Mouse (Mus musculus) lung, postnatal 14 days (tissue): ENCODE data around the gene Clec3b.

Experiments used
- DNase-seq: peaks from one replicate; pipeline ENCODE4 v3.0.0; 2021

Gene Clec3b

DNA sequence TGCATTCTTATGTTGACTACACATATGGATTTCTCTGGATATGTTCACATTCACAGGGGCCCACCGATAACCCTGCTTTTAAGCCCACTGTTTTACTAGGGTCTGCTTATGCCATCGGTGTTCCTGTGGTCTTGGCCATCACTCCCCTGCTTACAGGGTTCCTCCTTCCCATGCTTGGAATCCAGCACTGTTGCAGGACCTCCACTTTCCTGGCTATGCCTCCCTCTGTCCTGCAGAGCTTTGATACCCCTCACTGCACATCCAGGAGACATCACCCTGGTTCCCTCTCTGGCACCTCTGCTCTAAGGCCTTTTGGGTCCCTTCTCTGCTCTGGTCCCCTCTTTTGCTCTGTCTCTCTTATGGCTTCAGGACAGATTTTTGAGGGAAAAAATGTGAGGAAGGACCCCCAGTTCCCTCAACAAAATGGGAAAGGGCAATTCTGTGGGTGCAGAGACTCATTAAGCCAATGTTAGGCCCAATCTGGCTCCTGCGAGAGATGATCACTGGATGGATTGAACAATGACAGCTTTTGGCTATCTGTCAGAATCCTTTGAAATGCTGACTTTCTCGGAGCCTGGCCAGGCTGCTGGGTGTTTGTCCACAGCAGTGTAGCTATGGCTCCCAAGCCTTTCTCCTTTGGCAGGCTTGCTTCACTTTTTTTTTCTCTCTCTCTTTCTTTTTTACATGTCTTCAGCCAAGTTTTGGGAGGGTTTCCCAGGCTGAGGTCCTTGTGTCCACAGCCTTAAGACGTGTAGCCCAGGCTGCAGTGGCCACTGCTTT lies at the start of gene Clec3b:
TSS of gene Clec3b (plus strand) at position 706 of the 780 bp plus-strand sequence.
- peak; percentile 63 for DNase-seq

GRCm38 (mm10) chr9:123103425-123103824 lies 47.3 kb upstream of the Clec3b start:
- DNase-seq = no peak

- no peak for DNase-seq
Observed at GRCm38 (mm10) chr9:123104362-123104761, 46.4 kb upstream of the Clec3b start.

- DNase-seq = no peak
Observed at GRCm38 (mm10) chr9:123107186-123107585, 43.6 kb upstream of the Clec3b start.

DNA sequence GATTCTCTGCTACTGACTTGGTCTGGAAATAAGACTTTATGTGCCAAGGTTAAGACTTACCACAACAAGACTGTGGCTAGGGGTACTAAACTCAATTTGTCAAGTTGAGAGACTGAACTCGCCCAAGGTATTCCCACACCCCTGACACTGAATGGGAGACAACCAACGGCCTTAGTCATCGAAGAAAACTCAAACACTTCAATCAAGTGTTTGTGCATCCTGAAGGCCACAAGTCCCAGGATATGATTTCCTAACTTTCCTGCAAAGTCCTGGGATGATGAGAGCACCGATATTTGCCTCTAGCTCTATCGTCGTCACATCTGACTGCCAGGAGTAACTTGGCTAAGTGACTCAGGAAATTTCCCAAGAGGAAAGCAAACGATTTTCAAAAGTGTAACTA lies 41.6 kb upstream of the Clec3b start:
- no peak for DNase-seq

DNA sequence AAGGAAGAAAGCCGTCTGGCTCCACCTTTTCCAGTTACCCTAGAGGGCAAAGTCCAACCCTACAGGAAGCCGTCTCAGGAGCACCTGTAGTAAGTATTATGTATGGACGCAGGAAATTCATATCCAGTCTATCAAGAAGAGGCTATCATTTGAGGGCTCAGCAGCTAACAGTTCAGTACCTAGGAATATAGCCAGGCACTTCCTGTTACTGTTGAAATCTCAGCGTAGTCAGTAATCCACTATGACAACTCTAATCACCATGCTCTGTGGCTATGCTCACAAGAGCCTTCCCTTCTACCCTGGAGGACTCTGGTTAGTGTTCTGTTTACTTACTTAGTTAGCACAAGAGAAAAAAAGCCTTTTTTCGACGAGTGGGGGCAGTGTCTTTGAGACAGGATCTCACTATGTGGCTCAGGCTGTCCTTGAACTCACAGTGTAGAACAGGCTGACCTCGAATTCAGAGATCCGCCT lies 39.0 kb upstream of the Clec3b start:
- DNase-seq = no peak

GRCm38 (mm10) chr9:123112805-123113521 lies 37.8 kb upstream of the Clec3b start, which contains the start of the genes Zdhhc3 and Exosc7:
TSS of gene Zdhhc3 (minus strand) at chr9:123113205.
TSS of gene Exosc7 (plus strand) at chr9:123113215.
- DNase-seq = peak; percentile 85

- no peak for DNase-seq
Observed at GRCm38 (mm10) chr9:123113931-123114330, 36.8 kb upstream of the Clec3b start.

DNA sequence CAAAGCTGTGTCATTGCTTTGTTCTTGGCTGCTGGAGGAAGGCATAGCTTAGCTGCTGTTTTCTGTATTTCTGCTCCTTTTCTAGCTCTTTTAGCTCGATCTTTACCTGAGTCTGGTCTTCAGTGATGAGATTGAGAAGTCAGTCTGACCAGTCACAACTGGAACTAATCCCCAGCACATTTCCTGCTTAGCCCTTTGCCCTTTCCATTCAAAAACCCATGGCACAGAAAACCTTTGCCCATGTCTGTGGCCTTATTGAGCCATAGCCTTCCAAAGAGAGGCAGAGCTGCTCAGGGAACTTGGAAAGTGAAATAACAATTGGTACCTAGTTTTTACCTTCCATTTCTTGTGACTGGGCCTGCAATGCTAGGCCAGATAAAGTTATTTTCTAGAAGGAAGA lies 35.2 kb upstream of the Clec3b start:
- no peak for DNase-seq

DNA sequence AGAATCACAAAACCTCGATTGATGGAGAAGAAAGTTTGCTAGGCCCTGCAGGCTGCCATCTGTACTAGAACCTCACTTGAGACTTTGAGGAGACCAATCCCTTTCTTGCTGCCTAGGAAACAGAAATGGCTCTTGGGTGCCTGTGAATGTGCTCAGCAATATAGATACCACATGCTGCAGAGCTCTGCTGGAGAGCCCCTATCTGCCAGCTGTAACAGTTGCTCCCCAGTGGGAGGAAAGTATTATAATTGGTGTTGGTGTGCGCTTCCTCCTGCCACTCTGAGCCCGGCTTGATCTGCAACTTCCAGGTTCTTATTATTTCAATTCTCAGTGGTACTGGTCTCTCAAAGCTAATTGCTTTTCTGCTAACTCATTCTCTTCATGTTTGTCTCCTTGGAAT lies 27.7 kb upstream of the Clec3b start:
- no peak for DNase-seq

- peak; percentile 25 for DNase-seq
Observed at GRCm38 (mm10) chr9:123123571-123124412, 27.0 kb upstream of the Clec3b start.

GRCm38 (mm10) chr9:123124413-123124981 lies 26.2 kb upstream of the Clec3b start:
- DNase-seq = no peak

DNA sequence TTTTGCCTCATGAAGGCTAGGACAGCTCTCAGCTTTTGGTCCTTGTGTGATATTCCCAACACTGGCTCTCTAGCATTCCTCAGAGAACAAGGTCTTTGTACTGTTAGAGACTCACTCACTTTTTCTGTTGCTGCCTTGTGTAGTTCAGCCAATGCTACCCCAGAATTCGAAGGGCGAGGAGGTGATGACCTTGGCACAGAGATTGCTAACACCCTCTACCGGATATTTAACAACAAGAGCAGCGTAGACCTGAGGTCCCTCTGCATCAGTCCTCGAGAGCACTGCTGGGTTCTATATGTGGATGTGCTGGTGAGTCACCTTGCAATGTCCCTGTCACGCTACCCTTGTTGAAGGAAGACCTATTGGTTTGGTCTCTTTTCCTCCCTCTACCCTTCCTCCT lies 23.1 kb upstream of the Clec3b start:
- no peak for DNase-seq

- DNase-seq = no peak
Observed at GRCm38 (mm10) chr9:123132994-123133393, 17.8 kb upstream of the Clec3b start.

DNA sequence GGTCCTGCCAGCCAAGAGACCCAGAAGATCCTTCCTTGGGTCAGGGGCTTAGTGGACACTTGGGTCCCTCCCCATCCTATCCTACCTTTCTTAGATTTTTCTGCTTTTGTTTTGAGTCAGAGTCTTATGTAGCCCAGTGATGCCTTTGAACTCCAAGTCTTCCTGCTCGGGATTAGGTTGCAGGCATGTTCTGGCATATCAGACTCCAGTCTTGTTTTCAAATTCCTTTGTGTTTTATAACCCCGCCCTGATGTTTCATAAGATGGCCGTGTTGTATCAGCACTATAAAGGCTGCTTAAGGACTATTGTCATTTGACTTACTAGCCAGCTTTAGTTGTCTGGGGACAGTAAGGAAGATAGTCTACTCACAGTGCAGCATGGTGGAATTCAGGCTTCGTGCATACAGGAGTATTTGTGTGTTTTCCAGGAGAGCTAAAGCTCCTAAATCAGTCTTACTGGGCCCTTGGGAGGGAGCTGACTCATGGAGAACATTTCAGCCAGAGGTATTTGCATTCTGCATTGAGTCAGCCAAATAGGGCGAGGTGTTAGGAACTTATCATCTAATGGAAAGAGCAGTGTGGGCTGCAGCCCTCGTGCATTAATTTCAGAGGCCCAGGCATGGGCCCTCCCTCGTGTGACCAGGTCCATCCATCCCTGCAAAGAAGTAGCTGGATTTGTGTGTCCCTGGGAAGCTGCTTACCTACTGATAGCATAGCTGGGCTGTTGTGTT lies 13.6 kb upstream of the Clec3b start:
- no peak for DNase-seq

DNA sequence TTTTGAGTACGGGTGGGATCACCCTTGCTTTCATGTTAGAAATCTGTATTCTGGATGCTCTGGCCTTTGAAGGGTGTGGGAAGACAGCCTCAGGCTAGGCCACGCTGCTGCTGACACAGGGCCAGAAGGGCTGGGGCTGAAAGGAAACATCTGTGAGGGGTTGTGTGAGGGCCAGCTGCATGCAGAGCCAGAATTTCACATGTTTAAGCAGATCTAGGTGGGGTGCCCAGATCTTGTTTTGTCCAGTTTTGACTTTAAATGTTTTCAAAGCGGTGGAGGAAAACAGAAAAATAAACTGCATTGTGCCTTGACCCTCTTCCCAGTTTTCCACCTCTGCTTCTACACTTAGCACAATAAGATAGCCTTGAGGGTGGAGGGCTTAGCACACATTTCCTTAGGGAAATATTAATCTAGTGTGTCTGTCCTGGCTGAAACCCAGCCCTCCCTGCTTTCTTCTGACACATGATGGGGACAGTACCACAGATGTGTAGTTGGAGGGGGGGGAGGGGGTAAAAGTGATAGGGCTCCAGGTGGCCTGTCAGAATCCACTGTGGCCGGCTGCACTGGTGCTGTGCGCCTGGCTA lies 11.8 kb upstream of the Clec3b start:
- peak; percentile 73 for DNase-seq

DNA sequence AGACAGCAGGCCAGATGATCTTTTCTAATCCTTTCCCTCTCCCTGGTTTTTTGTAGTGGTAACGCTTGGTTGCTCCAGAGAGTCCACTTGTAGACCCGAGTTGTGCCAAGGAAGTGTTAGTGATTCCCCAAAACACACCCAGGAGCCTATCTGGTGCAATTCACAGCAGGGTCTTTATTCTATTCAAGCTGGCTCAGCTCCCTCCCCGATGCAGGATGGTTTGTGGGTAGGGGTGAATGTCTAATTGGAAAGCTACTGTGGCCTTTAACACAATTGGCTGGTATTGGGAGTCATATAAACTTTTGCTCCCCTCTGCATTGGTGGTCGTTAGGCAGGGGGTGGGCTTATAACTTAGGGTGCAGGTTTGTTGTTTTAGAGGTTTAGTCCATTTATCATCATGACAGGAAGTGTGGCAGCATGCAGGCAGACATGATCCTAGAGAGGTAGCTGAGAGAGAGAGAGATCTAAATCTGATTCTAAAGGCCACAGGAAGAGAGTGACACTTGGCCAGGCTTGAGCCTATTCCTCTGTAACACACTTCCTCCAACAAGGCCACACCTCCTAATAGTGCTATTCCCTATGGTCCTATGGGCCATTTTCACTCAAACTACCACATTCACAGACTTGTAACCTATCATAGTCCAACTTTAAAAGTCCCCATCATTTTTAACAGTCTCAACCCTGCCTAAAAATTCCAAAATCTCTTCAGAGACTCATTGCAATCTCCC lies 10.7 kb upstream of the Clec3b start:
- no peak for DNase-seq

GRCm38 (mm10) chr9:123148430-123148829 lies 2.3 kb upstream of the Clec3b start:
- DNase-seq = peak; percentile 36

DNA sequence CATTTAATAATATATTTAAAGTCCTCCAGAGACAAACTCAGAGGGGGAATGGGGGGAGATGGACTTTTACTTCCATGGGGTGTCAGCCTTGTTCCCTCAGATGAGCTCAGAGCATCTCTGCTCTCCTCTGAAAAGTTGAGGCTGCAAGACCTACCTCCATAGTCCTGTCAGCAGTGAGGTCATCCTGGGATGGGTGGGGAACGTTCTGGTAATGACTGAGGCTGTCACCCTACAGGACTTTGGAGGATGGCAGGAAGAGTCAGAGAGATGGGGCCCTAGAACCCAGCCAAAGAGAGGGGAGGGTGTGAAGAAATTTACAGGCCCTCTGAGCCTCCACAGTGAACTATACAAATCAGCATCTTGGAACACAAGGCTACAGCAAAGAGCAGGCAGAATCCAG lies 815 bp downstream of the Clec3b start:
- DNase-seq = no peak

GRCm38 (mm10) chr9:123152026-123152425 lies 1.3 kb downstream of the Clec3b start:
- no peak for DNase-seq

DNA sequence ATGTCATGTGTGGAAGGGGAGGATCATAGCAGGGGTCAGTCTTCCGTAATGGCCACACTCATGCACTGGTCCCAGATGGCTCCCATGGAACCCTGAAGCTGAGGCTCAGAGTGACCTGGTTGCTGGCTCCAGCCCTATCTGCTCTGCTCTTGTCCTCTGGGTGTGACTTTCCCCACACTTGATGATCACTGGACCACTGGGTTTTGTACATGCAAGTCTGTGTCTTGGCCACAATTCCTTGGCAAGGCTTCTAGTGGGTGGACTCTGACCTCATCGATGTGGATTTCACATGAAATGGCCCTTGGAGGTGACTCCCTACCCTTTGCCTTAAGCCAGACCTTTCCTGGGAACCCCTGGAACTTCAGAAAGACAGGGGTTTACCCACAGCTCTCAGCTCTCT lies 2.4 kb downstream of the Clec3b start:
- no peak for DNase-seq
